Mouse (Mus musculus) layer of hippocampus, adult 9-10 months (tissue): ENCODE measurements around the gene Fgf10.

ENCODE experiments used
- DNase-seq: peaks from one replicate; pipeline ENCODE4 v3.0.0; 2022; ENCODE audit warnings: low spot score

Fgf10 gene

GRCm38 (mm10) chr13:118669491-118669890 lies at the start of gene Fgf10:
Gene Fgf10 (plus strand): TSS chr13:118669791.
- no peak for DNase-seq

GRCm38 (mm10) chr13:118629661-118630428 lies 39.7 kb upstream of the Fgf10 start:
- no peak for DNase-seq

GRCm38 (mm10) chr13:118631500-118631899 lies 38.1 kb upstream of the Fgf10 start:
- no peak for DNase-seq

- no peak for DNase-seq
Measured at GRCm38 (mm10) chr13:118636047-118636446, 33.5 kb upstream of the Fgf10 start.

- no peak for DNase-seq
Measured at GRCm38 (mm10) chr13:118642585-118642984, 27.0 kb upstream of the Fgf10 start.

GRCm38 (mm10) chr13:118643138-118643537 lies 26.5 kb upstream of the Fgf10 start:
- no peak for DNase-seq

GRCm38 (mm10) chr13:118656991-118657390 lies 12.6 kb upstream of the Fgf10 start:
- no peak for DNase-seq

GRCm38 (mm10) chr13:118658031-118658430 lies 11.6 kb upstream of the Fgf10 start:
- DNase-seq, result no peak

- DNase-seq, result no peak
Measured at GRCm38 (mm10) chr13:118658608-118659326, 10.8 kb upstream of the Fgf10 start.

GRCm38 (mm10) chr13:118661664-118662063 lies 7.9 kb upstream of the Fgf10 start:
- DNase-seq, result no peak

GRCm38 (mm10) chr13:118664901-118665300 lies 4.7 kb upstream of the Fgf10 start:
- no peak for DNase-seq

GRCm38 (mm10) chr13:118679228-118679627 lies 9.6 kb downstream of the Fgf10 start:
- DNase-seq, result no peak

GRCm38 (mm10) chr13:118693049-118693448 lies 23.5 kb downstream of the Fgf10 start:
- no peak for DNase-seq

- no peak for DNase-seq
Measured at GRCm38 (mm10) chr13:118695103-118695502, 25.5 kb downstream of the Fgf10 start.

GRCm38 (mm10) chr13:118703727-118704126 lies 34.1 kb downstream of the Fgf10 start:
- DNase-seq, result no peak

GRCm38 (mm10) chr13:118705716-118706115 lies 36.1 kb downstream of the Fgf10 start:
- DNase-seq, result no peak

GRCm38 (mm10) chr13:118709912-118710311 lies 40.3 kb downstream of the Fgf10 start:
- no peak for DNase-seq

GRCm38 (mm10) chr13:118713626-118714150 lies 44.1 kb downstream of the Fgf10 start:
- no peak for DNase-seq

GRCm38 (mm10) chr13:118714284-118715065 lies 44.9 kb downstream of the Fgf10 start:
- no peak for DNase-seq

- no peak for DNase-seq
Measured at GRCm38 (mm10) chr13:118715066-118716018, 45.8 kb downstream of the Fgf10 start.

- no peak for DNase-seq
Measured at GRCm38 (mm10) chr13:118716265-118716664, 46.7 kb downstream of the Fgf10 start.
